Mouse (Mus musculus) frontal cortex, adult (tissue): ENCODE data around the gene Lrrc20.

Source experiments
- ATAC-seq: cut with Nextera tagmentation; 2 replicates; pipeline ENCODE4 v1.9.2; 2017; ENCODE audit warnings: mild to moderate bottlenecking, moderate library complexity, mixed read lengths; ENCODE audit not compliant: low TSS enrichment

The Lrrc20 gene

GRCm38 (mm10) chr10:61512215-61512889, 36.8 kb downstream of the Lrrc20 start:
- no peak for ATAC-seq

GRCm38 (mm10) chr10:61516866-61517265, 41.3 kb downstream of the Lrrc20 start:
- ATAC-seq: no peak

DNA sequence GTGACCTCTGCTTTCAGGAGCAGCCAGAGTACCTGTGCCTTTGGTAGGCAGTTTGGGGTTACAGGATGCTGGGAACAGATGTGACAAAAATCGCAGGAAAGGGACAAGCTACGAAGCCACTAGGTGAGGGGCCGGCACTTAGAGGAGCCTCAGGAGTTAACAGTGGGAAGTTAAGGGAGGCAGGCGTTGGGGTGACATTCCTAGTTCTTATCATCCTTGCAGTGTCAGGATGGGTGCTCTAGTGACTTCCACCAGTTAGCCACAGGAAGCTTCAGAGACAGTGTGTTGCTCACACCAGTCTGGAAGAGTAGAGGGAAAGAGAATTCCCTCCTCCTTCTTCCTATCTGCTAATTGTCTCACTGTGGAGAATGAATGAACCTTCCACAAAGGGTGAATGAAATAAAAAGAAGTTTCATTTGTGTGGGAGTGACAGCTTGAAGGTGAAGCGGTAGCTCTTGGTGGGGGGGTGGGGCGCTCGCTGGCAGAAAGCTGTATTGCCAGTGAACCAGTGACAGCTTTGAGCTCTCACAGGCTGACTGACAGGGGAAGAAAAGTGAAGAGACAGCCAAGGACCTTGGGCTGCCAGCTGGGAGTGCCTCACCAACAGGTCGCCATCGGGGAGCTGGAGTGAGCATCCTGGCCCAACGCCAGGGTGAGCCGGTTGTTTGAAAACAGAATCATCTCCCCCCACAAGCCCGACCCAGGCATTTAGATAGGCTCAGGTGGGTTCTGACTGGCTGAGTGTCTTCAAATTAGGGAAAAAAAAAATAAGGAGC, 41.9 kb downstream of the Lrrc20 start:
- no peak for ATAC-seq

DNA sequence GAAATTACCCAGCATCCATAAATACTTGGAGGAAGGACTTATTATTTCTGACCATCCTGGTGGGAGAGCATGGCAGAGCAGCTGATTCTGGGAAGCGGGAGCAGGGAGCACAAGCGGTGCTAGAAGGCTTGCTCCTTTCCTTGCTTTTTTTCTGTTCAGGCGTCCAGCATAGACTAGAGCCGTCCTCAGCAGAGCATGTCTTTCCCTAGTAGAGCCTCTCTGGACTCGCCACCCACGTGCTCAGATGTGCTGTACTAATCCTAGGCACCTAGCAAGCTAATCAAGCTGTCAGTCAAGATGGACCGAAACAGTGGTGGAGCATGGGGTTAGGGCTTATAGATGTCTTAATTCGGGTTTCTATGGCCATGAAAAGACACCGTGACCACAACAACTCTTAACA, 42.7 kb downstream of the Lrrc20 start:
- no peak for ATAC-seq

DNA sequence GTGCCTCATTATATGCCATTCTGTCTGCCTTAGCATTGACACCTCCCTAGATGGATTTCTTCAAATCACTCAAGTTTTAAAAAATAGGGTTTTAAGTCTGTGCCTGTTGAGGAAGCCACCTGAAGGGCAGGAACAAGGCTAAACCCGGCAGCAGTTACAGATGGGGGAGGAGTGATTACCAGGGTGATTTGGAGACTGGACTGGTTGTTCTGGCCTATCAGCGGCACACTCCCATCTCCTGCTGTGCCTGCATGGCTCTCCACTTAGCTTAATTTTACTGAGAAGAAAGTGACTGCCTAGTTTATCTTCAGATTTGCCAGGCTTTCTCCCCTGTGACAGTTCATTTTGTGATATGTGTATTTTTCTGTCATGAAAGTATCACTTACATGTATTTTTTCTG, 43.9 kb downstream of the Lrrc20 start:
- ATAC-seq: no peak

GRCm38 (mm10) chr10:61520714-61521113, 45.1 kb downstream of the Lrrc20 start:
- no peak for ATAC-seq

- no peak for ATAC-seq
Observed at GRCm38 (mm10) chr10:61530936-61531335, 55.3 kb downstream of the Lrrc20 start.

DNA sequence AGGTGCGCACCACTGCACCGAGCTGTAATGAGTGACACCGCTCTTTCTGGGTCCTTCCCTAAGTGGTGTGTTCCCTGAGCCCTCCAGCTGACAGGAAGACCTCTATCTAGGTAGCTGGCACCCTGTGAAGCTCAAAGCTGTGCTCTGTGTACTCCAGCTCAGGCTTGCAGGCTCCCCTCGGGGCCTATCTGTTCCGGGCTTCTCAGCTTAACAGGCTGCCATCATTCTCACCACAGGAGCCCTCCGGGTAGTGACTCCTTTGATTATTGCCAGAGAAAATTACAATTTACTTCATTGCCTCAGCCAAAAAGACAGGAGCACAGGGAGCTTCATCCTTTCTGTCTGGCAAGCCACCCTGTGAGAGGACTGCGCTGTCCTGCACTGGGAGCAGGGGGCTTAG, 57.7 kb downstream of the Lrrc20 start:
- no peak for ATAC-seq

DNA sequence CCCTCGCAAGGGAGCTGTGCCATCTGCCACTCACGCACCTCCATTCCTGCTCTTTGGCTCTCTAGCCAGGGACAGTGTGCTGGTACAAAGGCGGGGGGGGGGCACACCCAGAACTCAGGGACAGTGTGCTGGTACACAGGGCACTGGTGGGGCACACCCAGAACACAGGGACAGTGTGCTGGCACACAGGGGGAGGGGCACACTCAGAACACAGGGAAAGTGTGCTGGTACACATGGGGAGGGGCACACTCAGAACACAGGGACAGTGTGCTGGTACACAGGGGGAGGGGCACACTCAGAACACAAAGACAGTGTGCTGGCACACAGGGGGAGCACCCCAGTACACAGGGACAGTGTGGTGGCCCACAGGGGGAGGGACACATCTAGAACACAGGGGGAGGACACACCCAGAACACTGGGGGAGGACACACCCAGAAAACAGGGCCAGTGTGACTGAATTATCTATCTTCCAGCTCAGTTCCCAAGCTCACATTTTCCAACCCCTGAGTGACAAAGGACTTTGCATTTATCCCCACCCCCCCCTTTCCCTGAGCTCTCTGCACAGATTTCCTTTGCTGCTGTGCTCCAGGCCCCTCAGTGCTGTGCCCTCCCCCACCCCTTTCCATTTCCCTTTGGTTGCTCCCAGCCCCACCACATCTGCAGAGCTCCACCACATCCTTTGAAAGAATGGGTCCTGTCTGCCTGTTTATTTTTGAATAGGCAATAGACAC, 58.9 kb downstream of the Lrrc20 start:
- no peak for ATAC-seq

DNA sequence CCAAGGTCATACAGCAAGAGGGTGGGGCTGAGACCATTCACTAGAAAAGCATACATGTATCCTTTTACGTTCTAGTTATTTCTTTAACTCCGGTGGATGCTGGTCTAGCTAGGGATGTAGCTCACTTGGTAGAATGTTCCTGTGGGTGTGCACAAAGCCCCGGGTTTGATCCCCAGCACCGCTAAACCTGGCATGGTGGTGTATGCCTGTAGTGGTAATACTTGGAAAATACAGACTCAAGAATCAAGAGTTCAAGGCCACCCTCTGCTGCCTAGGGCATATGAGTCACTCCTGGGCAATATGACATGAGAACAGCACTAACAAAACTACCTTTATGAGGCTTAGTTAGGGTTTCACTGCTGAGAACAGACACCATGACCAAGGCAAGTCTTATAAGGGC, 59.8 kb downstream of the Lrrc20 start:
- ATAC-seq: no peak

DNA sequence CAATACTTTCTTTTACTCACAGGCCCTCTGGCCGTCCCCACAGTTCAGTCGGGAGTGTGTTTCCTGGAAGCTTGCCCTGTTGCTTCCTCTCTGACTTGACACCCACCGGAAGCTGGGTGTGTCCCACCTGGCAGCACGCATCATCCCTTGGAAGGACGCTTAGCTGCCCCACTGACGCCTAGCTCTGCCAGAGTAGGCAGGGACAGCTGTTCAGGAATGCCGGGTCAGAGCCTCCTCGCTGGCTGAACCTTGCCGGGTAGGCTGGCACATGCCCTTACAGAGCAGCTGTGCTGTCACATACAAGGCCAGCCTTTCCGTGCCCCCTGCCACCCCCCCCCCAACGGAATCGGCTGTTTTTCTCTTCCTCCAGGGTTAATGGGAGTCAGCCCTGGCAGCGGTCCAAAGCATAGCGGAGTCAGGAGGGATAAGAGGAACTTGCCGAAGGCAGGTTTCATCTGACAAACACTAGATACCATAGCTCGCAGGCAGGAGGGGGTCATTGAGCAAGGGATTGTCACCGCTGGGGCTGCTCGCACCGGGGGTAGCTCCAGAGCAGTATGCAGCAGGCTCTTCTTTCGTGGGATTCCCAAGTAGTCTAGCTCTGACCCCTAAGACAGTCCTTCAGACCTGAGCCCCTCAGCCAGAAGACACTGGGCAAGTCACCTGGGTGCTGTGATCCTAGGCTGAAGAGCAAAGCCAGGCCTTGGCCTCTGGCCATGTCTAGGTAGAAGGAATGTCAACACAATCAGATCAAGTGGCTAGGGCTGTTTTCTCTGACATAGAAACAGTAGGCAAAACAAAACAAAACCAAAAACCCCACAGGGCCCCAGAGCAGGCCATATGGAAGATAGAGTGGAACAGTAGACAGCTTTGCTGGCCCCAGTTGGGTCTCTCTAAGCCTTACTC, 60.8 kb downstream of the Lrrc20 start:
- no peak for ATAC-seq

DNA sequence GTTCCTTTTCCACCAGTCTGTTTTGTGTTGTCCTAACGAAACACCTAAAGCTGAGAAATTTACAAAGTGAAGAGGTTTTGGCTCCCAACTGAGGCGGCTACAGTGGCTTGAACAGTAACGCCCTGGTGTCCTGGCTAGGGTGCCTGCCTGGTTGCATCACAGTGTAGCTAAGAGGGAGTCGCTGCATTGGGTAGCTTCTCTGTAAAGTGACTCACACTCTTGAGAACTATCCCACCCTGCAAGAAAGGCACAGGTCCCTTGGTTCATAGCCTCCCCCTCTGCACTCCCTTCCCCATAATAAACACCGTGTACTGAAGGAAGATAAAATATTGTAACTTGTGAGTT, 61.4 kb downstream of the Lrrc20 start:
- ATAC-seq: no peak

GRCm38 (mm10) chr10:61538446-61538845, 62.8 kb downstream of the Lrrc20 start:
- ATAC-seq: no peak

DNA sequence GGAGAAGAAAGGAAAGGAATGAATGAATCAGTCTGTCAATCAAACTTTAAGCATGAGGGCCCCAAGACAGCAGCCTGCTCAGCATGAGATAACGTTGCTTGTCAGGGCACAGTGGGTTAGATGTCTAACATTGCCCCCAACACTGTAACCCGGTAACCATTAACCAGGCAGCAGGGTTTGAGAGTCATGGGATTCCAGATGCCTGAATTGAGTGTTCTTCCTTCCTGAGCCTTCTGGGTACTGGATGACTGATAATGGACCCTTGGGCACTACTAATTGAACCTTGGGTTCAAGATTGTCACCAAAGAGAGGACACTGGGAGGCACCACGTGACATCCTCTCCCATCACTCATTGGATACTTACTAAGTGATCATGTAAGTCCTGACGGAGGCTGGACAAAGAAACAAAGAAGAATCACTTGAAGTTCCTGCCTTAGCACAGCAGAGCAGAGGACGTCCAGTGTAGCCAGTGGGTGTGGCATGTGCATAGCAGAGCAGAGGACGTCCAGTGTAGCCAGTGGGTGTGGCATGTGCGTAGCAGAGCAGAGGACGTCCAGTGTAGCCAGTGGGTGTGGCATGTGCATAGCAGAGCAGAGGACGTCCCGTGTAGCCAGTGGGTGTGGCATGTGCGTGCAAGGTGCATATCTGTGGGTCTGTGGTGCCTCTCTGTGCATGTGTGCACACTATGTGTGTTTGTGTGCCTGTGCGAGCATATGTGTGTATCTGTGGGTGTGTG, 68.7 kb downstream of the Lrrc20 start:
- ATAC-seq: no peak

- ATAC-seq: no peak
Observed at GRCm38 (mm10) chr10:61544863-61545240, 69.3 kb downstream of the Lrrc20 start.

GRCm38 (mm10) chr10:61550106-61550505, 74.5 kb downstream of the Lrrc20 start:
- ATAC-seq: peak; percentile 71; the same call in 1 of the 2 replicates

DNA sequence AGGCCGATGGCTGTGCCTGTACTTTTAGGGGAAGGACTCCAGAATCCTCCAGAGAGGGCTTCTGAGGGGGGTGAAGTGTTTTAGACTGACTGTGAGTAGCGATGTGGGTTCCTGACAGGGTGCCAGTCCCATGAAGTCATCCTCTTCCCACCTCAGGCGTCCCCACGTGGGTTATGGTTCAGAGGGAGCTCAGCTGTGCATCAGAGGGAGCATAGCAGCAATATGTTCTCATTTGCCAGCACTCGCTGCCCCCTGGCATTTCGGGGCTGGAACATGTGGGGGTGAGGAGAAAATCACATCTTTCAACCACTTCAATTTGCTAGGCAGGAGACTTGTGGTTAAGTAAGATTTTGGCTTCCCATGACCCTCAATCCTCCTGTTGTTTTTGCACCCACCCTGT, 79.6 kb downstream of the Lrrc20 start:
- ATAC-seq: peak; percentile 77

DNA sequence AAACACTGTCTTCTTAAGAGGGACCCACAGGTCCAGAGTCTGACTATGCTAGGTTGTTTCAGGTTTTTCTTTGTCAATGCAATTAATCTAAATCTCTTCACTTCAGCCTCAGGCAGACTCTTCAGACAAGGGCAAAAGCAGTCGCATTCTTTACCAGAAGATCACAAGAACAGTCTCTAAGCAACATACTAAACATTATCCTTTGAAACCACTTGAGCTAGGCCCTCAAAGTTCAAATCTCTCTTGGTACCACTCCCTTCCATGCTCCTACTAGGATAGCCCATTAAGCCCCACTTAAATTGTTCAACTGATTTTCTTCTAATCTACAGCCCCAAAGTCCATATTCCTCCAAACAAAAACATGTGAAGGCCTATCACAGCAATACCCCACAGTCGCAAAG, 83.0 kb downstream of the Lrrc20 start:
- ATAC-seq: no peak

GRCm38 (mm10) chr10:61559544-61559943, 83.9 kb downstream of the Lrrc20 start:
- ATAC-seq: peak; percentile 24; the same call in 1 of the 2 replicates

DNA sequence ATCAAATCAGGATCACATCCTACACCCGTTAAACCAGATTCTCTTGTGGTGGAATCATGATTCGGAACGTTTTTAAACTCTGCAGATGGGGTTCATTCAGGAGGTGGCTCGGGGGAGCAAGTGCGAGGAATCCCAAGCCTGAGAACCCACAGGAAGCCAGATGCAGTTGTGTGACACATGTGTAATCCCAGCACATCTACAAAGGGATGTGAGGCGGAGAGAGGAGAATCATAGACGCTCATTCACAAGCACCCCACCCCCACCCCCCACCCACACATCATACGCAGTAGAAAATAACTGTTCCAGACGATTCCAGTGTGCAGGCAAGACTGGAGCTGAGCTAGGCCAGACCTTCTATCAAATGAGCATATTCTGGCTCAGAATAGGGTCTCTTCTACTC, 87.9 kb downstream of the Lrrc20 start:
- peak; percentile 75 for ATAC-seq

- peak; percentile 53 for ATAC-seq
Observed at GRCm38 (mm10) chr10:61564408-61564807, 88.8 kb downstream of the Lrrc20 start.
